Mouse (Mus musculus) Patski (cell line): ENCODE results near the gene Hcrt. TPM values are rescaled to one million over a fixed set of nuclear protein-coding genes. Genes with fewer than 3 reads are reported as not detected.

Source experiments
- ATAC-seq: fragments of 100-300 bp; one replicate; pipeline ENCODE4 v1.8.0; 2021
- CTCF ChIA-PET: fragments of 350-600 bp; sonication (Branson Sonifier 250); formaldehyde crosslinking; loops from one replicate; lab custom pipeline; 2022; ENCODE audit warnings: inconsistent platforms; lab: Charles Lee
- POLR2A ChIA-PET: fragments of 350-600 bp; sonication (Branson Sonifier 250); formaldehyde crosslinking; loops from one replicate; lab custom pipeline; 2022; ENCODE audit warnings: antibody characterized with exemption, inconsistent platforms; lab: Charles Lee
- DNase-seq: peaks from one replicate; pipeline ENCODE4 v3.0.0-alpha.2; 2011; ENCODE audit warnings: low read depth, low spot score
- H3K27me3 ChIP-seq: fragments of 371-371 bp; one replicate; pipeline ENCODE4 v1.5.1; 2021
- CTCF ChIP-seq: fragments of 100-300 bp; IDR thresholded peaks from one replicate; pipeline ENCODE4 v1.5.1; 2021
- in situ Hi-C: fragments of 300-500 bp; cut with MboI; formaldehyde crosslinking; loops from 3 replicates; pipeline ENCODE4 v1.11.1; 2018; ENCODE audit warnings: low pct_unique_long_range_greater_than_20kb, mixed read lengths
- polyA plus RNA-seq: library from polyadenylated mRNA; unstranded; gene quantifications from one replicate; pipeline ENCODE4 v1.2.3, GENCODE M21; 2021

Hcrt gene
- polyA plus RNA-seq, 1 experiment from 2014 or later = not detected

DNA sequence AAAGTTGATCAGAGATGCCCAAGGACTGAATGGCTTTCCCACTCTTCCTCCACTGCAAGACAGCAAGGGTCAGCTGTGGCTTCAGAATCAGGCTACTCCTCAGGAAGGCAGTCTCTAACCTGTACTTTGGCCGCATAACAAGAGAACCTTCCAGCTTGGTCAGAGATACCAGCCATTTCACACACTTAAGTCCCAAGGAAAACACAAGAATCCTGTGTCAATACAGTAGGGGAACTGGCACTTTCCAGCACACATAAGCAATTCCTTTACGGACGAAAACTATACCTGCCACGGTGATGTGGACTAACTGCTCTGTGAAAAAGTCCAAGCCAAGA is 26.0 kb downstream of the Hcrt start:
- no peak for DNase-seq
- ChIA-PET CTCF (no interaction called here), POLR2A (interaction anchor here (0.7 kb wide), 2 partner anchors 20 to 56 kb away, joined by 3 to 4 read pairs; no protein-coding TSS in a partner anchor)
- TF ChIP-seq CTCF = no peak
- H3K27me3 ChIP-seq = no peaks in the 10 kb centered on the region
- ATAC-seq = no peak
- in situ Hi-C loops = no loop called here

DNA sequence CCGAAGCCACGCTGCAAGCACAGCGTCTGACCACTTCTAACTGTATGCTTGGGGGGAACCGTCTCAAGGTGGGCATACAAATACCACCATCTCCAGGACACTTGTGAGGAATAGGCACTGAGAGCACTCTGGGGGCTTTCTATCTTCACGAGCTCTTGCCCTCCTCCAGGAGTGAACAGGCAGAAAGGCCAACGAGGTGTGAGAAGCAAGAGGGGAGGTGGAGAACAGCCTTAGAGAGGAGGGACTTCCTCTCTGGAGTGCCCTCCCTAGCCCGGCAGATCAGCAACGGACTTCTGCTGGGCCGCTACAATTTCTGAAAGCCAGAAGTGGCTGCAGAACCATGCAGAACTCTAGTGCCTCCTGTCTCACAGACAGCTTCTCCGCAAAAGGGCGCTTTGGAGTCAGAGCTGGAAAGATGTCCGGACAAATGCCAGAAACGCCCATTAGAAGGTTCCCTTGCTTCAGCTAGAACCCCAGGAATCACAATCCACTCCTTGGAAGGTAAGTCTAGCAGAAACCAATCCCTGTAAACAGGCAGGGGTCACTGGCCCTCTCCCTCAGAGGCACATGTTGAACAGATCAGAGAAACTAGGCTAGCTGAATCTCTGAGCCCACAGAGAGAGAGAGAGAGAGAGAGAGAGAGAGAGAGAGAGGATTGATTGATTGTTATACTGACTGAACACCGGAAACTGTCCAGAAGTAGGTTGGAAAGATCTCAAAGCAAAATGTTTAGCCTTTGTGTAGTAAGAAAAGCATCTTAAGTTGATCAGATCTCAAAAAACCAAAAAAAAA is 26.6 kb downstream of the Hcrt start:
- no peaks in the 10 kb centered on the region for H3K27me3 ChIP-seq
- ChIA-PET POLR2A (interaction anchor here (0.7 kb wide), 1 partner anchor 19 kb away, joined by 4 read pairs; no protein-coding TSS in a partner anchor), CTCF (no interaction called here)
- no peak for ATAC-seq
- DNase-seq = no peak
- in situ Hi-C loops = no loop called here
- no peak for TF ChIP-seq CTCF

DNA sequence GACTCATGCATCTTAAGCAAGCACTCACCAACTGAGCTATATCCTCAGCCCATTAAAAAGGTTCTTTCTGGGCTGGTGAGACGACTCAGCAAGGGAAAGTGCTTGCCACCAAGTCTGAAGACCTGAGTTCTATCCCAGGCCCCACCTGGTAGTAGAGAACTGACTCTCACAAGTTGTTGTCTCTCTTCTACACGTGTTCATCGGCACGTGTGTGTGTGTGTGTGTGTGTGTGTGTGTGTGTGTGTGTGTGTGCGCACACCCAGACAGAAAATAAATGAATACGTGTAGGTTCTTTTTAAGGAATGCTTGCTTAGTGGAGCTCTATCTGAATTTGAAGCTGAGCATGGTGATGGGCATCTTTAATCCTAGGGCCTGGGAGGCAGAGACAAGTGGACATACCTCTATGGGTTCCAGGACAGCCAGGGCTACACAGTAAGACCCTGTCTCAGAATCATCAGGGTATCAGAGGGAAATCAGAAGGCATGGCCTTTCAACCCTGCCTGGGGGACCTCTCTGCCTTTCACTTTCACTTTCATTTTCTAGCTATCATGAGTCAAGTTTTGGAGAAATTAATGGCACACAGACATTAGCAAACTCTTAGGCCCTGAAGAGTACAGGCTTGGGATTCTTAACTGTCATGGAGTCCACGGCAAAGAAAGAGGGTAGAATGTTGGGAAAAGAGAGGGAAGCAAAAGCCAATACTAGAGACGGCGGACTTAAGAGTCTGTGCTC is 27.4 kb downstream of the Hcrt start:
- DNase-seq (no peak), ATAC-seq (no peak)
- ChIA-PET POLR2A (no interaction called here), CTCF (no interaction called here)
- no peaks in the 10 kb centered on the region for H3K27me3 ChIP-seq
- TF ChIP-seq CTCF = no peak
- in situ Hi-C loops = no loop called here

DNA sequence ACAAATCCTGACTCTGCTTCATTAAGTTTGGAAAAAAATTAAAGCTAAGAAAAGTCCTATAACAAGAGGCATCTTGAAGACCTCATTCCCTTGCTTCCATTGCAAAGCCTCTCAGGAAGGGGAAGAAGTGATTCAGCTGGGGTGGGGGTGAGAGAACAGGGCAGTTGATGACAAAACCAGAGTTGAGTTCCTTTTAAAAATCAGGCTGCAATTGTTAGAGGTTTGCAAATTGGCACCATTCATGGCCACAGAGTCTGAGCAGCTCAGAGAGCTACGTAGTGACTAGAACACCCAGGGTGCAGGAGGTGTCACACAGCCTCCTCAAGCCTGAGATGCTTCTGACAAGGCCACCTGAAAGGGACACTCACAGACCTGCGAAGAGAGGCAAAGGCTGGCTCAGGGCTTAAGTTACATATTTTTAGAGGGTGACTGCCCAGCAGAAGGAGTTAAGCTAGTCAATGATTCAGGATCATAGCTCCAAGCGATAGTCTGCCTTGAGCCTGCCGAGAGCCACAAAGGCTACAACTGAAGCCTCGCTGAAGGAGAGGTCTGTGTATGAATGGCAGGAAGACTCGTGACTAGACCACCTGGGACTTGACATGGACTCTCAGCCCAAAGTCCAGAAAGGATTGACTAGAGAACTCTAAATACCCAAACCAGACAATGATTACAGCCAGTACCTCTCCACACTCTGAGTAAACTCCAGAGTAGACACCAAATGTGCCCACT is 32.1 kb downstream of the Hcrt start:
- TF ChIP-seq CTCF = no peak
- DNase-seq (no peak), ATAC-seq (no peak)
- no peaks in the 10 kb centered on the region for H3K27me3 ChIP-seq
- ChIA-PET POLR2A (interaction anchor here (0.6 kb wide), 2 partner anchors 81 to 114 kb away, joined by 3 to 4 read pairs; no protein-coding TSS in a partner anchor), CTCF (interaction anchor here (1.2 kb wide), 1 partner anchor 16 kb away, joined by 5 read pairs; no protein-coding TSS in a partner anchor)
- in situ Hi-C loops = no loop called here

DNA sequence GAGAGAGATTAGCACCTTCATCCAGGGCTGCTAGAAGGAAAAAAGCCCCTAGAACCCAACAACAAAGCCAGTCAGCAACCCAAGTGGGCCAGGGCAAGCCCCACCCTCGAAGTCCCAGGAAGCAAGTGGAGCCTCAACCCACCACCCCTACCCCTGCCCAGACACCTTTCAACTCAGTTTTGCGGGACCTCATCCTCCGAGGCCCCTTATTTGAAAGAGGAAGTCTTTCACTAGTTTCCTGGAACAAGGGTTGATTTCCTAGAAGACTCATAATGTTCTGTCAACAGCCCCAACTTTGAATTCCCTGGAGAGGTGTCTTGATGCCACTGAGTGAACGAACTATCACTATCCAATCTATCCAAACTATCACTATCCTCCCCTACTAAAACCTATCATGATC is 32.8 kb downstream of the Hcrt start:
- ATAC-seq (no peak), DNase-seq (no peak)
- CTCF ChIA-PET = interaction anchor here (1.2 kb wide), 1 partner anchor 16 kb away, joined by 5 read pairs; no protein-coding TSS in a partner anchor
- POLR2A ChIA-PET = no interaction called here
- H3K27me3 ChIP-seq = no peaks in the 10 kb centered on the region
- in situ Hi-C loops = no loop called here
- TF ChIP-seq CTCF = no peak

DNA sequence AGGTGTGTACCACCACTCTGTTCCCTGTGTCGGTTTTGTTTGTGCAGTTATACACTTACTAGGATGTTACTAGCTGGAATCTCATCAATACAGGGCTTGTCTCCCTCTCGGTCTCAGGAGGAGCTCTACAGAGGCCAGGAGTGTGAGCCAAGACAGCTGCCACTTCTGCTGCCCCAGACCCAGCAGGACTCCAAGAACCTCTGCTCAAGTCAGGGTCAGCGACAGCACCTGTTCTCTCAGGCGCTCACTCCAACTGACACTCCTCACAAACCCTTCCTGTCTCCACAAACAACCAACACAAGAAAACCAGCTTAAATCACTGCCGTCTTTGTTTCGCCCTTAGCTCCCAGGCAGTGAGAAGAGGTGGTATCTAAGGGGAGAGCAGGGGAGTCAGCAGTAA is 34.1 kb downstream of the Hcrt start:
- DNase-seq (no peak), ATAC-seq (no peak)
- ChIA-PET POLR2A (no interaction called here), CTCF (no interaction called here)
- in situ Hi-C loops = no loop called here
- no peaks in the 10 kb centered on the region for H3K27me3 ChIP-seq
- TF ChIP-seq CTCF = no peak

DNA sequence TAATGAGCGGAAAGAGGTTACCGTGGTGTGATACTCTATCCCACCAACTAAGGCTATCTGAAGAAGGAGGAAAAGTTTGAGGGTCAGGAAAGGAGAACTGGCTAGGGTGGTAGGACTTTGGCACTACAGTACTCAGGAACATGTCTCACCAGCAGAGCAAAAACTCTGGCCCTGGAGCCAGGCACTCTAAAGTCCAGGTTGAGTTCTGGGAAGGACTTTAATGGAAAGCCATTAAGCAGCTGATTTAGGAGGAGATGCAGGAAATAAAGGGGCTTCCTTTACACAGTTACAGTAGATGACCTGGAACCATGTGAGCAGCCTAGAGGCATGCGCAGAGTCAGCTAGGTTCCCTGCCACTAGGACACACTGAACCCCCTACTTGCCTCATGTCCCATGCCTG is 35.5 kb downstream of the Hcrt start:
- POLR2A ChIA-PET = no interaction called here
- CTCF ChIA-PET = no interaction called here
- H3K27me3 ChIP-seq = no peaks in the 10 kb centered on the region
- DNase-seq (no peak), ATAC-seq (no peak)
- in situ Hi-C loops = no loop called here
- no peak for TF ChIP-seq CTCF

DNA sequence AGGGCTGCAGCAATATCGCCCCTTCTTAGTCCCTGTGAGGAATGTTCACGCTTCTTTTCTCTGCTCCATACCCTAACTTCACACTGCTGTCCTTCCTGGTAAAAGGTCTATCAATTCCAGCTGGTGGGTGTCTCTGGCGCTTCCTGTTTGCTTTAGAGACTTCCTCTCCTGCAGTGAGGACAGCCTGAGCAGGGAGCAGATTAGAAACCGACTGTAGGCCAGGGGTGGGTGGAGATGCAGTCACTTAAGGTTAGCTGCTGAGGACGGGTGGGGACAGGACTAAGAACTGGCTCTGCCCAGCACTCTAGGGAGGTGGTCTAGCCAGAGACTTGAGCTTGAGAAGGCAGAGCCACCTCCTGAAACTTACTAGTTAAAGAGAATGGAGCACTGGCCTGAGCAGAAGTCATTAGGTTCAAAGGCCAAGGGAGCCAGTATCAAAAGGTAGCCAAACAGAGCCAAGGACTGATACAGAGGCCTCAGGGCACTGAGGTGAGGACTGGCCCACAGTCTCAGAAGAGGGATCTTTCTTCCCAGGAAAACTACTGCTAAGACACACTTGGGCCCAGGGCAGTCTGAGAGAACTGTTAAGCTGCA is 37.7 kb downstream of the Hcrt start:
- no peak for ATAC-seq
- DNase-seq = no peak
- in situ Hi-C loops = no loop called here
- H3K27me3 ChIP-seq = no peaks in the 10 kb centered on the region
- CTCF ChIA-PET = interaction anchor here (1.4 kb wide), 1 partner anchor 10 kb away, joined by 4 read pairs; no protein-coding TSS in a partner anchor
- no peak for TF ChIP-seq CTCF
- POLR2A ChIA-PET = no interaction called here

DNA sequence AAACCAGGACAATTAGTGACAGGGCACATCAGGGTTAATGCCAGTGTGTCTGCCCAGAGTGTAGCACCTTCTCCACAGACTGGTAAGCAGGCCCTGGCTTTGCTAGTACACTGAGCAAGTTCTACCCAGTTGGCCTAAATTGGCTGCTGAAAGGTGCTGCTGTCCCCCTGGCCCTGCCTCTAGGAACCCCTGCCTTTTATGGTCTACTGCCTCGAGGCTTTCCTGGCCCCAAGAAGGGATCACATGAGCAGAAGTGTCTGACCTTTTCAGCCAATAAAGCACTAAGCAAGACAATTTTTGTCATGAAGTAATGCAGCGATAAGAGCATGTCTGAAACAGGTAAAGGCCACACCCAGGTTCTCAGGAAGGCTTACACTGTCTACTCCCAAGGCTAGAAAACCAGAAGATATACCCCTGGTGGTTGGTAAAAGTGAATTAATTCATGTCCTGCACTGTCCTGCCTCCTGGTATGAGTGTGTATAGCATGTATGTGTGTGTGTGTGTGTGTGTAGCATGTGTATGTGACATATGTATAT is 40.2 kb downstream of the Hcrt start:
- in situ Hi-C loops = no loop called here
- ATAC-seq (no peak), DNase-seq (no peak)
- POLR2A ChIA-PET = interaction anchor here (1.9 kb wide), 1 partner anchor 11 kb away, joined by 6 read pairs; the partner anchor contains the start of gene Kat2a
- H3K27me3 ChIP-seq = no peaks in the 10 kb centered on the region
- TF ChIP-seq CTCF = no peak
- CTCF ChIA-PET = no interaction called here
